8 mouse cellular contexts compared by ENCODE assay signal in genomic region chr17:29035506-29035905, GRCm38 (mm10). TPM values are rescaled to one million over a fixed set of nuclear protein-coding genes. Genes with fewer than 3 reads are reported as not detected.
A peak's percentile ranks its signal among the peaks of the same experiment; 100 is the strongest.
DNase-seq lines count a peak whose midpoint lies in the region; ATAC-seq and TF ChIP-seq lines count a peak whose summit lies in the region.

No protein-coding gene starts in this region.

- H3K4me1 ChIP-seq in heart, embryonic 10.5 days = peaks cover 7% of the 10 kb centered on the region; the same call in 1 of the 2 replicates
- H3K4me1 ChIP-seq in MEL (ENCODE audit: control insufficient read depth in 1 of 2, insufficient read depth in 2 of 2, low read length in 2 of 2) = peaks cover 15 to 23% of the 10 kb centered on the region in 2 experiments; a peak in 3 of 4 replicates
- H3K4me1 ChIP-seq in hindbrain, embryonic 13.5 days (replicated peaks) = peaks cover 53% of the 10 kb centered on the region
- H3K4me1 ChIP-seq in midbrain, embryonic 11.5 days (ENCODE audit: control insufficient read depth, insufficient read depth, low read length) = peaks cover 15% of the 10 kb centered on the region

- peak overlapping the region; percentile 87 for H3K4me3 ChIP-seq in heart, embryonic 10.5 days
- H3K4me3 ChIP-seq in MEL (ENCODE audit: control insufficient read depth in 1 of 2, insufficient read depth in 1 of 2, low read depth in 2 of 2, low read length in 2 of 2) = peak overlapping the region; percentile 56 to 83
- peak overlapping the region; percentile 66 for H3K4me3 ChIP-seq in hindbrain, embryonic 13.5 days
- peak overlapping the region; percentile 4 for H3K4me3 ChIP-seq in midbrain, embryonic 11.5 days (ENCODE audit: low read depth, low read length)

- no peak for ATAC-seq in hindbrain, embryonic 13.5 days (ENCODE audit: low FRiP score)
- no peak for ATAC-seq in midbrain, embryonic 11.5 days (ENCODE audit: low FRiP score)

- peak overlapping the region; percentile 99 for H3K4me2 ChIP-seq in hindbrain, embryonic 13.5 days
- H3K4me2 ChIP-seq in midbrain, embryonic 11.5 days = peak overlapping the region; percentile 98

- peaks cover 48% of the 10 kb centered on the region for H3K36me3 ChIP-seq in heart, embryonic 10.5 days
- peaks cover 52 to 55% of the 10 kb centered on the region in 2 experiments for H3K36me3 ChIP-seq in MEL (ENCODE audit: control insufficient read depth in 1 of 2, insufficient read depth in 2 of 2, low read length in 2 of 2)
- H3K36me3 ChIP-seq in hindbrain, embryonic 13.5 days = peaks cover 41% of the 10 kb centered on the region
- peaks cover 33% of the 10 kb centered on the region for H3K36me3 ChIP-seq in midbrain, embryonic 11.5 days (ENCODE audit: control insufficient read depth, insufficient read depth, low read length)

- no peaks in the 10 kb centered on the region for H3K9me3 ChIP-seq in heart, embryonic 10.5 days
- no peaks in the 10 kb centered on the region for H3K9me3 ChIP-seq in MEL (replicated peaks; ENCODE audit: insufficient read depth, low read length)
- no peaks in the 10 kb centered on the region for H3K9me3 ChIP-seq in hindbrain, embryonic 13.5 days
- no peaks in the 10 kb centered on the region for H3K9me3 ChIP-seq in midbrain, embryonic 11.5 days (ENCODE audit: control insufficient read depth, low read length)

- peak overlapping the region; percentile 50 for H3K9ac ChIP-seq in MEL (ENCODE audit: control insufficient read depth, low read depth, low read length, poor library complexity, severe bottlenecking)
- H3K9ac ChIP-seq in hindbrain, embryonic 13.5 days = peak overlapping the region; percentile 30; the same call in 1 of the 2 replicates
- no peak overlapping the region for H3K9ac ChIP-seq in midbrain, embryonic 11.5 days (ENCODE audit: low read length)

- no peaks in the 10 kb centered on the region for H3K27me3 ChIP-seq in heart, embryonic 10.5 days (ENCODE audit: insufficient read depth, poor library complexity, severe bottlenecking)
- H3K27me3 ChIP-seq in MEL (ENCODE audit: control insufficient read depth in 1 of 2, insufficient read depth in 2 of 2, low read length in 2 of 2) = no peaks in the 10 kb centered on the region
- no peaks in the 10 kb centered on the region for H3K27me3 ChIP-seq in hindbrain, embryonic 13.5 days
- no peaks in the 10 kb centered on the region for H3K27me3 ChIP-seq in midbrain, embryonic 11.5 days (ENCODE audit: control insufficient read depth, insufficient read depth, low read length)

- DNase-seq in heart, embryonic 10.5 days (ENCODE audit: low spot score) = no peak
- no peak for DNase-seq in heart, postnatal 10 days
- no peak for DNase-seq in MEL (ENCODE audit: low read depth, low spot score)
- peak; percentile 89 for DNase-seq in midbrain, embryonic 11.5 days (ENCODE audit: low spot score, missing footprints)
- no peak for DNase-seq in thymus, postnatal 25 days
- no peak for DNase-seq in ovary, adult 18-20 months (ENCODE audit: low spot score)
- no peak for DNase-seq in left cerebral cortex, adult 11 months (ENCODE audit: low spot score)

- no peak for TF ChIP-seq EP300 in MEL (IDR thresholded peaks at IDR 0.05; ENCODE audit: low read depth in 1 of 2, low read length in 2 of 2)

- TF ChIP-seq CTCF in MEL (IDR thresholded peaks at IDR 0.05 in 2 of 3, conservative IDR thresholded peaks at IDR 0.05 in 1 of 3; ENCODE audit: control insufficient read depth in 1 of 3, insufficient read depth in 1 of 3, low read depth in 2 of 3, low read length in 3 of 3, poor library complexity in 1 of 3, severe bottlenecking in 1 of 3) = no peak

- no peak for TF ChIP-seq RAD21 in MEL (IDR thresholded peaks at IDR 0.05; ENCODE audit: low read depth, low read length)

- intact Hi-C loops in heart, postnatal 10 days (cut with DNase I) = no loop called here

- H3K79me2 ChIP-seq in MEL (ENCODE audit: control insufficient read depth, insufficient read depth, low read length, poor library complexity) = peaks cover 66% of the 10 kb centered on the region

- TF ChIP-seq POLR2A in MEL (IDR thresholded peaks at IDR 0.05; ENCODE audit: control insufficient read depth in 1 of 2, insufficient read depth in 1 of 2, low read depth in 1 of 2, low read length in 2 of 2, poor library complexity in 1 of 2) = no peak

- H3K27ac ChIP-seq in heart, embryonic 10.5 days = no peak overlapping the region
- H3K27ac ChIP-seq in MEL (ENCODE audit: control insufficient read depth, low read depth, low read length) = peak overlapping the region; percentile 23; the same call in 1 of the 2 replicates
- no peak overlapping the region for H3K27ac ChIP-seq in hindbrain, embryonic 13.5 days
- H3K27ac ChIP-seq in midbrain, embryonic 11.5 days (ENCODE audit: low read depth, low read length) = no peak overlapping the region

TF ChIP-seq in MEL, 35 proteins besides CTCF, POLR2A, EP300 and RAD21:
- TF ChIP-seq TCF12 (IDR thresholded peaks at IDR 0.05; ENCODE audit: low read depth, low read length) = no peak
- TF ChIP-seq GABPA (IDR thresholded peaks at IDR 0.05; ENCODE audit: low read depth, low read length) = no peak
- no peak for TF ChIP-seq CHD1 (IDR thresholded peaks at IDR 0.05; ENCODE audit: low read depth, low read length)
- TF ChIP-seq MAFK (IDR thresholded peaks at IDR 0.05; ENCODE audit: borderline replicate concordance, low read depth, low read length) = no peak
- TF ChIP-seq SIN3A (IDR thresholded peaks at IDR 0.05; ENCODE audit: low read length) = peak; percentile 46; the same call in 1 of the 2 replicates
- TF ChIP-seq MXI1 (IDR thresholded peaks at IDR 0.05; ENCODE audit: low read depth, low read length) = peak; percentile 44; the same call in 1 of the 2 replicates
TF ChIP-seq in MEL: peak in this region for 2.

RNA-seq across cellular contexts. Expression of gene Srsf3, which starts 3.1 kb away (rescaled TPM):
- polyA plus RNA-seq in heart, embryonic 10.5 days (2016; fragmentation: Nextera tagmentation; extraction: Ambion mirVana) = 433 and 498 TPM in 2 replicates
- 100 to 1,000 TPM; 152 to 159 TPM for total RNA-seq in heart, postnatal 10 days (2021)
- 312 and 367 TPM in 2 replicates for total RNA-seq in MEL (2012; rRNA removed)
- 100 to 1,000 TPM; 326 to 556 TPM for polyA plus RNA-seq in MEL (2012; ENCODE audit: insufficient read depth in 1 of 2, insufficient read length in 2 of 2, low read depth in 1 of 2, low replicate concordance in 2 of 2, missing spikeins in 1 of 2)
- polyA plus RNA-seq in hindbrain, embryonic 13.5 days (2015; fragmentation: Nextera tagmentation; extraction: Ambion mirVana) = 506 and 515 TPM in 2 replicates
- 899 and 948 TPM in 2 replicates for polyA plus RNA-seq in midbrain, embryonic 11.5 days (2014; fragmentation: Nextera tagmentation; extraction: Ambion mirVana)

RNA-seq across cellular contexts. Expression of gene Stk38, which starts 27.7 kb away (rescaled TPM):
- 92.2 and 93.7 TPM in 2 replicates for polyA plus RNA-seq in heart, embryonic 10.5 days (2016; fragmentation: Nextera tagmentation; extraction: Ambion mirVana)
- total RNA-seq in heart, postnatal 10 days (2021) = 10 to 100 TPM; 53.0 to 57.2 TPM
- 14.4 and 17.1 TPM in 2 replicates for total RNA-seq in MEL (2012; rRNA removed)
- polyA plus RNA-seq in MEL (2012; ENCODE audit: insufficient read depth in 1 of 2, insufficient read length in 2 of 2, low read depth in 1 of 2, low replicate concordance in 2 of 2, missing spikeins in 1 of 2) = 100 to 1,000 TPM in 1 of 2 experiments, 10 to 100 TPM in 1; 49.3 to 290 TPM
- polyA plus RNA-seq in hindbrain, embryonic 13.5 days (2015; fragmentation: Nextera tagmentation; extraction: Ambion mirVana) = 111 and 122 TPM in 2 replicates
- 130 and 139 TPM in 2 replicates for polyA plus RNA-seq in midbrain, embryonic 11.5 days (2014; fragmentation: Nextera tagmentation; extraction: Ambion mirVana)

RNA-seq across cellular contexts. Expression of gene Cdkn1a, which starts 55.3 kb away (rescaled TPM):
- 31.3 and 33.1 TPM in 2 replicates for polyA plus RNA-seq in heart, embryonic 10.5 days (2016; fragmentation: Nextera tagmentation; extraction: Ambion mirVana)
- 100 to 1,000 TPM in 1 of 2 experiments, 10 to 100 TPM in 1; 46.2 to 180 TPM for total RNA-seq in heart, postnatal 10 days (2021)
- 2.0 and 2.3 TPM in 2 replicates for total RNA-seq in MEL (2012; rRNA removed)
- 10 to 100 TPM in 1 of 2 experiments, not detected in 1; 21.0 TPM for polyA plus RNA-seq in MEL (2012; ENCODE audit: insufficient read depth in 1 of 2, insufficient read length in 2 of 2, low read depth in 1 of 2, low replicate concordance in 2 of 2, missing spikeins in 1 of 2)
- 56.5 and 56.9 TPM in 2 replicates for polyA plus RNA-seq in hindbrain, embryonic 13.5 days (2015; fragmentation: Nextera tagmentation; extraction: Ambion mirVana)
- polyA plus RNA-seq in midbrain, embryonic 11.5 days (2014; fragmentation: Nextera tagmentation; extraction: Ambion mirVana) = 16.1 and 17.4 TPM in 2 replicates

Comparison
In these comparisons a context has a peak if more than half of its experiments do, and no peak if none do; other contexts are left out.
1. H3K4me3 ChIP-seq: peak in every context shown above with its lines; median percentile 87 in heart, embryonic 10.5 days; 70 in MEL; 66 in hindbrain, embryonic 13.5 days; 4 in midbrain, embryonic 11.5 days.